Mouse (Mus musculus): ENCODE data around the gene Bcas3. TPM values are rescaled to one million over a fixed set of nuclear protein-coding genes. Genes with fewer than 3 reads are reported as not detected.

Bcas3 gene
- polyA plus RNA-seq, 1 experiment from 2014 or later: 26.5 TPM

DNA sequence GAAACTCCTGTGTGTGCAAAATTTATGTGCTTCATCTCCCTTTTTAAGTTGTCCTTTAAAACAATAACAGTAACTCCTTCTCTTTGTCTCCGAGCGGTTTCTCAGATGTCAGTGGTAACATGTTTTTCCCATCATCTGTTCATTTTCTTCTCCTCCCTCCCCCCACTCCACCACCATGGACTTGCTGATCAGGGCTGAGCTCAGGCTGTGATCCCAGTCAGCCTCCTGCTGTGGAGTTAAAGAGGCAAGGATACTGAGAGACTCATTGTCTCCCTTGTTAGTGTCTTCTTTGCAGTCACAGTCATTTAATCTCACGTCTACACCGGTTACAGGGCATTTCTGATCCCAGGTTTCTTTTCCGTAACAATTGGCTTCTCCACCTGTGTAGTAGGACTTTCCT is 174.3 kb downstream of the Bcas3 start:
- no peaks in the 10 kb centered on the region for H3K36me3 ChIP-seq
- no peaks in the 10 kb centered on the region for H3K9me3 ChIP-seq (replicated peaks)
- H3K27ac ChIP-seq: no peak overlapping the region
- 39% methylated on average over 5 of the region's 5 CpGs for WGBS
- no peak for DNase-seq (ENCODE audit: low spot score)
- H3K27me3 ChIP-seq (ENCODE audit: low read depth, poor library complexity, severe bottlenecking): peaks cover 43% of the 10 kb centered on the region
- H3K4me1 ChIP-seq: peaks cover 50% of the 10 kb centered on the region
- no peak overlapping the region for H3K4me3 ChIP-seq

DNA sequence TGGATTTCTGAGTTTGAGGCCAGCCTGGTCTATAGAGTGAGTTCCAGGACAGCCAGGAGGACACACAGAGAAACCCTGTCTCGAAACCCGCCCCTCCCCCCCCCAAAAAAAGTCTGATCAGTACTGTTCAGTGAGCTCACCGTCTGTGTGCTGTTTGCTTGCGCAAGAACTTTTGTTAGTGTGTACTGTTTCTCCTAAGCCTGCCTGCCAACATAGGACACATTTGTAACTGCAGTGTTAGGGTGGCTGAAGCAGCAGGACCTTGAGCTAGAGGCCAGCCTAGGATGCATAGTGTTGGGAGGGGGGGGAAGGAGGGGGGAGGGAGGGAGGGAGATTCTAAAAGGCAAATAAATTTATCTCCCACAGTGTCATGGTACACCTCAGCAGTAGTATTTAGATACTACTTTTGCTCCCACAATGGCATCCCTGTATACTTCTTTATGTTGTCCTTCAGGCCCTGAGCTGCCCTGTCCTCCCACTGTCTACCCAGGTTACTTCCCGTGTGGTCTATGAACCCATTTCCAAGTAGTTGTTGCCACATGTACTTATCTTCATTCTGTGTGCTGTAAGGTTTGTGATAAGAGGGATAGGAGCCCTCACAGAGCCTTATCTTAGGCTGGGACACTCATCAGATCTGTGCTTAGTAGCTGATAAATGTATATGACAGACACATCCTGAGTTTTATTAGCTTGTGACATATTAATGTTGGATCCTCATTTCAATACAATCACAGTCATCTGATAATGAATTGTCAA is 176.7 kb downstream of the Bcas3 start:
- WGBS: 77% methylated on average over 5 of the region's 5 CpGs
- Histone ChIP-seq H3K27me3 (ENCODE audit: low read depth, poor library complexity, severe bottlenecking) (peaks cover 36% of the 10 kb centered on the region), H3K9me3 (replicated peaks) (no peaks in the 10 kb centered on the region), H3K36me3 (no peaks in the 10 kb centered on the region), H3K4me3 (no peak overlapping the region), H3K4me1 (peaks cover 36% of the 10 kb centered on the region), H3K27ac (no peak overlapping the region)
- DNase-seq (ENCODE audit: low spot score): no peak

DNA sequence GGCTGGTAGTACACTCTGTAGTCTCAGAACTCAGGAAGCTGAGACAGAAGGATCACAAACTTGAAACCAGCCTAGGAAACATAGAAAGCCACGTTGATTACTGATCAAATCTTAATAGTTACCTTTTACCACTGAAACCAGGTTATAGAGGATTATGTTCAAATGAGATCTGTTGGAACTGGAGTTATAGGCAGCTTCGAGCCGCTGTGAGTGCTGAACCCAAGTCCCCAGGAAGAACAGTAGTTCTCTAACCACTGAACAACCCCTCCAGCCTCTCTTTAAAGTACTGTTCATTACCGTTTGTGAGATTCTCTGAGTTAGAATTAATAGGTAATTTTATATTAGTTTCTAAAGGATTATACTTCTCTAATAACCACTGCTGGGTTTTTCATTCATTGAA is 188.0 kb downstream of the Bcas3 start:
- H3K27ac ChIP-seq: no peak overlapping the region
- 91% methylated on average over 4 of the region's 4 CpGs for WGBS

DNA sequence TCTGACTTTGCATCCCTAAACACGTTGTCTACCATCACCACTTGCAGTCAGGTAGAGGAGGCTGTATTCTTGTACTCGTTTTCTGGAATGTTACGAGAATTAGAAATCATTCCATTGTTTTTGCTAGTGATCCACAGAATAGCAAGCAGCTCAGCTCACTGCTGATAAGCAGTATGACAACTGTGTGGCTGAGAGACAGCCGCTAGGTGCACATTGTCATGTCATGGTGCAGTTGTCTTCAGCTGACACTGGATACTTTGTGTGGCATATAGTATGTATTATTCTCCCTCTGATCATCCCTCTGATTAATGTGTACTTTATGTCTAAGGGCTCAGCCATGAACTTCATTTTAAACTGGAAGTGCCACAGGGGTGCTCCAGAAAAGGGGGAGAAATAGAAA is 190.3 kb downstream of the Bcas3 start:
- 91% methylated on average over 4 of the region's 4 CpGs for WGBS
- no peak for DNase-seq (ENCODE audit: low spot score)
- Histone ChIP-seq H3K36me3 (no peaks in the 10 kb centered on the region), H3K9me3 (replicated peaks) (no peaks in the 10 kb centered on the region), H3K4me1 (peaks cover 15% of the 10 kb centered on the region; the same call in 1 of the 2 replicates), H3K27ac (no peak overlapping the region), H3K27me3 (ENCODE audit: low read depth, poor library complexity, severe bottlenecking) (no peaks in the 10 kb centered on the region), H3K4me3 (no peak overlapping the region)

More for the DNA sequence above, 188.0 kb downstream of the Bcas3 start:
- Histone ChIP-seq H3K4me3 (no peak overlapping the region), H3K4me1 (0 out of 2 replicates have a peak, but pooled peaks cover 8% of the 10 kb centered on the region), H3K27me3 (ENCODE audit: low read depth, poor library complexity, severe bottlenecking) (no peaks in the 10 kb centered on the region), H3K9me3 (replicated peaks) (no peaks in the 10 kb centered on the region), H3K36me3 (no peaks in the 10 kb centered on the region)
- no peak for DNase-seq (ENCODE audit: low spot score)

DNA sequence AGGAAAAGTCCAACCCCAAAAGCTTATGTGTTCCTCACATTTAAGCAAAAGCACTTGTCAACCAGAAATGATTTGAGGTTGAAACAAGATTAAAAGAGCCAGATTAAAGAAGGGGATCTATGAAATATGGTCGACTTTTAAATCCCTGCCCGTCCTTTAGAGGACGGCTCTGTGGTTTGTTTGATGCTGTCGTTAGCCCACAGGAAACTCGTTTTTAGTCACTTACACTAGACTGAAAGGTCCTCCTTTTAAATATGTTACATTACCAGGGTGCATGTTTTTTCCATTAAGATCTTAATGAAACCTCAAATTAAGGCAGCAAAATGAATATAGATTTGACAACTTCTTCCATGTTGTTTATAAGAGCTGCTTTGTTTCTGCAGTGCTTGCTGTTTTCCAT is 192.6 kb downstream of the Bcas3 start:
- 24% methylated on average over 5 of the region's 5 CpGs for WGBS
- H3K36me3 ChIP-seq: no peaks in the 10 kb centered on the region
- H3K4me1 ChIP-seq: peaks cover 15% of the 10 kb centered on the region; the same call in 1 of the 2 replicates
- no peaks in the 10 kb centered on the region for H3K27me3 ChIP-seq (ENCODE audit: low read depth, poor library complexity, severe bottlenecking)
- DNase-seq (ENCODE audit: low spot score): no peak
- H3K9me3 ChIP-seq (replicated peaks): no peaks in the 10 kb centered on the region
- H3K4me3 ChIP-seq: no peak overlapping the region
- H3K27ac ChIP-seq: no peak overlapping the region

DNA sequence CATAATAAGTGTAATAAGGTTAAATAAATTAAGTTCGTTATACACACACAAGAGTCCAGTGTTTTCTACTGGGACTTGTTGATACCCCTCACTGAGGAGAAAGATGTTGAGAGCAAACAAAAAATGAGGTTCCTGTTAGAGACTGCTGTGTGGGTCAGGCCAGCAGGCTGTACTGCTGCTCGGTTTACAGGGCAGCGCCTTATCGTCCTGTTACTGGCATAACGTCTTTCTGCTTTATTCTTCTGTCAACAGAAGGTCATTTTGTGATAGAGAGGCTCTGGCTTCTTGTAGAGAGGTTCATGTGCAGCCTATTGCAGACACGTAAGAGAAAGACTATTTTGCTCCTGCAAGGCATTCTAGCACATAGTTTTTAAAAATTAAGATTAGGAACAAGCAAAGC is 195.0 kb downstream of the Bcas3 start:
- Histone ChIP-seq H3K27me3 (ENCODE audit: low read depth, poor library complexity, severe bottlenecking) (no peaks in the 10 kb centered on the region), H3K9me3 (replicated peaks) (no peaks in the 10 kb centered on the region), H3K27ac (no peak overlapping the region), H3K4me3 (no peak overlapping the region), H3K4me1 (peaks cover 13% of the 10 kb centered on the region; the same call in 1 of the 2 replicates), H3K36me3 (no peaks in the 10 kb centered on the region)
- 68% methylated on average over 6 of the region's 6 CpGs for WGBS
- no peak for DNase-seq (ENCODE audit: low spot score)

DNA sequence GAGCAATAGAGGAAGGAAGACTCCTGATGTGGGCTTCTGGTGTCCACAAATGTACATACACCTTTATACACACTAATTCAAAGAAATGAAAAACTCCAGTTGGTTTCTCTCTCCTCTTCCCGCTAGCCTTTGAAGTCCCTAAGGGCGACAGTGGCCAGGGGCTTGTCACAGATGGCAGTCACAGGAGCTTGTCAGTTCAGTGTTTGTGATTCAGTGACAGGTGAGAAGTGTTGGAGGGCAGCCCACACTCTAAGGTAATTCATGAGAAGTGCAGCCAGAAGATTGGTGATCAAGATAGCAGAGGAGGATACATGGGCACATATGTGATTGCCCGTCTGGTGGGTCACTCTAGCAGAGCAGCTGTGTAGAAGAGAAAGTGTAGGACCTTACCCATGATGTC is 196.7 kb downstream of the Bcas3 start:
- Histone ChIP-seq H3K4me3 (no peak overlapping the region), H3K27me3 (ENCODE audit: low read depth, poor library complexity, severe bottlenecking) (no peaks in the 10 kb centered on the region), H3K27ac (no peak overlapping the region), H3K4me1 (peaks cover 13% of the 10 kb centered on the region; the same call in 1 of the 2 replicates), H3K9me3 (replicated peaks) (no peaks in the 10 kb centered on the region), H3K36me3 (no peaks in the 10 kb centered on the region)
- 63% methylated on average over 3 of the region's 3 CpGs for WGBS
- DNase-seq (ENCODE audit: low spot score): no peak

DNA sequence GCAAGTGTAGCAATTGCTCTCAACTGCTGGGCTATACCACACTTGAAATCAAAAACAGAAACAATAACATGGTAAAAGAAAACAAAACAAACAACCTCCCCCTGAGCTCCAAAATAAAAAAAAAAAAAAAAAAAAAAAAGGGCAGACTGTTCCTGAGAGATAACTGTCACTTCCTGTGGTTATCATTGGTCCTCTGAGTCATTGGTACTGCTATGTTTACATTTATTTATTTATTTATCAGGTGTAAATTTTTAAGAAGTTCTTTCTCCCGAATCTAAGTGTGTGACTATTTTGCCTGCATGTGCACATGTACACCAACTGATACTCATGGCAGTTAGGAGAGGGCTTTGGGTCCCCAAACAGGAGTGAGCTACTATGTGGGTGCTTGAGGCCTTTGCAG is 202.1 kb downstream of the Bcas3 start:
- H3K27me3 ChIP-seq (ENCODE audit: low read depth, poor library complexity, severe bottlenecking): no peaks in the 10 kb centered on the region
- H3K27ac ChIP-seq: no peak overlapping the region
- no peak overlapping the region for H3K4me3 ChIP-seq
- no peaks in the 10 kb centered on the region for H3K36me3 ChIP-seq
- WGBS: 73% methylated on average over 1 of the region's 1 CpGs
- no peak for DNase-seq (ENCODE audit: low spot score)
- H3K9me3 ChIP-seq (replicated peaks): no peaks in the 10 kb centered on the region
- peaks cover 4% of the 10 kb centered on the region; the same call in 1 of the 2 replicates for H3K4me1 ChIP-seq

DNA sequence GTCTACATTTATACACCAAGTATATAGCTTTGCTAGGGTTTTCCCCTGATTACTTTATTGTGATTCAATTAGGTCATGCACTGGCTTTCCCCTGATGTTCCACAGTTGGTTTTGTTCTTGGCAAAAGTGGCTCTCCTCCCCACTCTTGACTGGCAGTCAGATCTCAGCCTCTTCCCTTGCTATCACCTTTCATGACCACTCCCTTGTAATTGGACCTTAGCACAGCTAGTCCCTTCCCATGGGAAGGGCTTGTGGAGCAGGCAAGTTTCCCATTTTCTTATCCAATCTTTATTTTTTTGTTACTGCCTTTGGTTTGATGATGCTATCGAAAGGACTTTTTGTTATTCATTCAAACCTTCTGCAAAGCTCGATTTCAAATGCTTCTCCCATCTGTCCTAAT is 202.8 kb downstream of the Bcas3 start:
- Histone ChIP-seq H3K27ac (no peak overlapping the region), H3K4me1 (peaks cover 4% of the 10 kb centered on the region; the same call in 1 of the 2 replicates), H3K27me3 (ENCODE audit: low read depth, poor library complexity, severe bottlenecking) (no peaks in the 10 kb centered on the region), H3K9me3 (replicated peaks) (no peaks in the 10 kb centered on the region), H3K4me3 (no peak overlapping the region), H3K36me3 (no peaks in the 10 kb centered on the region)
- DNase-seq (ENCODE audit: low spot score): no peak
- 81% methylated on average over 2 of the region's 2 CpGs for WGBS

DNA sequence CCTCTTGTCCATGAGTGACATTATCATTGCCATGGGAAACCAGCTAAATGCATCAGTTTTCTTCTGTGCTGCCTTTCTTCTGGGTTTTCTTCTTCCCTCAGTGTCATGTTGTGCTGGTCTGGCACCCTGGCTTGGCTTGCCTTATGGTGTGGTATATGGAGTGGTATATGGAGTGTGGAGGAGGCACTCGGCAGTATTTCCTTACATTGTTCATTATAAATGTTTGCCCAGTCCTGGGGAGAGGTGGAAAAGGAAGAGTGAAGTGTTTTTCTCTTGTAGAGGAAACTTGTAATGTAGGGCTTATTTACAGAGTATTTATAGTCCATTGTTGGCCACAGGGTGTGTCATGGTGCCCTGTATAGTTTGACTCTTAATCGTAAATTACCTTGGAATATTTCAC is 212.1 kb downstream of the Bcas3 start:
- no peak overlapping the region for H3K4me3 ChIP-seq
- no peak for DNase-seq (ENCODE audit: low spot score)
- no peaks in the 10 kb centered on the region for H3K27me3 ChIP-seq (ENCODE audit: low read depth, poor library complexity, severe bottlenecking)
- WGBS: 86% methylated on average over 2 of the region's 2 CpGs
- H3K27ac ChIP-seq: no peak overlapping the region
- H3K9me3 ChIP-seq (replicated peaks): no peaks in the 10 kb centered on the region
- no peaks in the 10 kb centered on the region for H3K4me1 ChIP-seq
- H3K36me3 ChIP-seq: no peaks in the 10 kb centered on the region

DNA sequence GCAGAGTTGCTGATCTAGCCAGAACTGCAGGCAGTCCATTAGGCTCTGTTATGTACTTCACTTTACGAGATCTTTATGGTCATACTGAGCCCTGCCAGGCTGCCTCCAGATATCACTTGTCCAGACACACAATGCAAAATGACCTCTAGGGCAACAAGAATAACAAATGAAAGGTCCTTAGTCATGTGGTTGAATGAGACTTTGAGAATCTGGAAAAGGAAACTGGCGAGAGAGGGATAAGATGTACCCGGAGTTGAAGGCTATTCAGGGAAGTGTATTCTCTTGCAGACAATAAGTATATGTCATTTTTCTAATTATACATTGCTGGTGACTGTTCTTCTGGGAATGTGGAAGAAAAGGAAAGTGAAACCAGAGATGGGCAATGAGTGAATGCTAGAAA is 218.1 kb downstream of the Bcas3 start:
- no peaks in the 10 kb centered on the region for H3K27me3 ChIP-seq (ENCODE audit: low read depth, poor library complexity, severe bottlenecking)
- no peaks in the 10 kb centered on the region for H3K36me3 ChIP-seq
- H3K9me3 ChIP-seq (replicated peaks): no peaks in the 10 kb centered on the region
- no peak overlapping the region for H3K4me3 ChIP-seq
- 67% methylated on average over 3 of the region's 3 CpGs for WGBS
- no peak overlapping the region for H3K27ac ChIP-seq
- no peak for DNase-seq (ENCODE audit: low spot score)
- peaks cover 28% of the 10 kb centered on the region for H3K4me1 ChIP-seq

DNA sequence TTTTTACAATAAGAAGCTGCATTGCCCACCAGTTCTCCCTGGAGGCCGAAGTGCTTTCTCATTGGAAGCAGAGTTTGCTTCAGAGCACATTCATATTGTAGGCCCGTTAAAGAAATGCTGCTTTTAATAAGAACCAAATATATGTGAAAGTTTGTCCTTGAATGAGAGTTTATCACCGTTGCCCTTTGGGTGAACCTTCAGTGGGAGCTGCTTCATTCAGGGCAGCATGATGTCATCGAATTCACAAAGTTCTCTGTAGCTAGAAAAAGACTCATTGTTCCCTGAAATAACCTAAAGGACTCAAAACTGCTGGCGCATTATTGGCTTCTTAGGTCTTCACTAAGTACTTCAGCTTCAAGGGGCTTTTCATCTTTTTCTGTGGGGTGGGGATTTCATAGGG is 219.0 kb downstream of the Bcas3 start:
- Histone ChIP-seq H3K4me3 (no peak overlapping the region), H3K9me3 (replicated peaks) (no peaks in the 10 kb centered on the region), H3K36me3 (no peaks in the 10 kb centered on the region; the same call in 1 of the 2 replicates), H3K27me3 (ENCODE audit: low read depth, poor library complexity, severe bottlenecking) (no peaks in the 10 kb centered on the region), H3K4me1 (peaks cover 28% of the 10 kb centered on the region), H3K27ac (no peak overlapping the region)
- 80% methylated on average over 5 of the region's 5 CpGs for WGBS
- DNase-seq (ENCODE audit: low spot score): no peak

DNA sequence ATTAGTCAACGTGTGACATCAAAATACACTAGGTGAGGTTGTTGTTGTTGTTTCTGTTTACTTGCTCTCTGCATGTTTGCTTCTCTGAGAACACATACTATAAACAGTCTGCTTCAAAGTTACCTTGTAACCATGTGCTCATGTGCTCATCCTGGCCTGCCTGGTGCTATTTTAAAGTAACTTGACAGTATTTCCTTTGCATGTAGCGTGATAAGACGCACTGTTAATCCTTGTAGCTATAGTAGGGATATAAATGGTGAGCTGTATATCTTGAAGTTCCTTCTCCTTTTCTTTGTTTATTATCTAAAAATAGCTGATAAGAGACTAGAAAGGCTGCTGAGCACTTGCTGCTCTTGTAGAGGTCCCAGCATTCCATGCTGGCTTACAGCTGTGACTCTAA is 219.6 kb downstream of the Bcas3 start:
- WGBS: 77% methylated on average over 3 of the region's 3 CpGs
- no peak for DNase-seq (ENCODE audit: low spot score)

More for the DNA sequence above, 219.6 kb downstream of the Bcas3 start:
- Histone ChIP-seq H3K27me3 (ENCODE audit: low read depth, poor library complexity, severe bottlenecking) (no peaks in the 10 kb centered on the region), H3K36me3 (peaks cover 2% of the 10 kb centered on the region; the same call in 1 of the 2 replicates), H3K9me3 (replicated peaks) (no peaks in the 10 kb centered on the region), H3K4me3 (no peak overlapping the region), H3K27ac (no peak overlapping the region), H3K4me1 (peaks cover 31% of the 10 kb centered on the region)

All from limb, embryonic 10.5 days (tissue).